Mouse (Mus musculus) embryonic stem cell, embryonic (primary cell): ENCODE results near the gene Herc2.

Experiments
- CTCF ChIA-PET, 4 experiments: fragments of 300-600 bp in 2 of 4; fragments of 350-600 bp in 2 of 4; sonication (Branson Sonifier 250); formaldehyde crosslinking; loops; one replicate each; lab custom pipeline; 2022; ENCODE audit warnings: inconsistent platforms in 2 of 4; lab: Charles Lee
- POLR2A ChIA-PET, 4 experiments: fragments of 300-600 bp in 2 of 4; fragments of 350-600 bp in 2 of 4; sonication (Branson Sonifier 250); formaldehyde crosslinking; loops; one replicate each; lab custom pipeline; 2022; ENCODE audit warnings: antibody characterized with exemption in 4 of 4, inconsistent platforms in 1 of 4; lab: Charles Lee

Gene Herc2

GRCm38 (mm10) chr7:56254568-56254967 is 204.6 kb downstream of the Herc2 start:
- CTCF ChIA-PET = no interaction called here
- POLR2A ChIA-PET = no interaction called here

DNA sequence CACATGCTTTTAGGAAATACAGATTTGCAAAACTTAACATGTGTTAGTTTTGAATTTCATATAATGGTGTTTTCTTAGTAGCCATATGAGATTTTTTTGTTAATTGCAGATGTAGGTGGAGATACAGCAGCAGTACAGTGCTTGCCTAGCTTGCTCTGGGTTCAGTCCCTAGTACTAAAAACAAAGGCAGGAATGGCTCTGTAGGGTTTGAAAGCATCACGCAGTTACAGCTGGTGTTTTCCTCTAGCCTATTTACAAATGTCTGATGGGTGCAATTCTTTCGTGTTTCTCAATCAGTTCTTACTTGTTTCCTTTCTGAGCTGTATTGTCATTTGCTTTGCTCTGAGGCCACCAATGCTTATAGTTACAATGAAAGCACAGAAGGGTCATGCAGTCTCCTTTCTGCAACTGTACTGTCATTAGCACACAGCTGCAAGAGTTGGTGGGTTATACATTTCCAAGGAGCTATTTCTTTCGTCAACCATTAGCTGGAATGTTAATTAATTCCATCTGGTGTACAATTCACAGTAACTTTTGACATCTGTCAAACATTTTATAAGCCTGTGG is 208.0 kb downstream of the Herc2 start:
- POLR2A ChIA-PET = no interaction called here
- CTCF ChIA-PET = no interaction called here

DNA sequence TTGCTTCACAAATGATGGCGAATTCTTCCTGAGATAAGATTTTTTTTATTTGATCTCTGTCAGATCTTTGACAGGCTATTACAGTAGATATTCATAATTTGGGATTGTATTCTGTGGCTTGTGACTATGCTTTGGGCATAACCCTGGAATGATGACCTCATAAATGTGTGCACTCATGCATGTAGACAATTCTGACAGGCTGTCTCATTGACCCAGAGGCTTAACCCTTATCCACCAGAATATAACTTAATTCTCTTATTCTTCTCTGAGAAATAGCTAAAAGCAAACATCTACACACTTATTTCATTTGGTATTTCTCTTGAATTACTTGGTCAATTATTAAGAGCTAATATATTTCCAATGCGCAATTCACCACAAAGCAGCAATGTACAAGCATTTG is 227.5 kb downstream of the Herc2 start:
- ChIA-PET POLR2A (no interaction called here), CTCF (no interaction called here)
